Mouse (Mus musculus) limb, embryonic 11.5 days (tissue): ENCODE data around the gene Rarres1. TPM values are rescaled to one million over a fixed set of nuclear protein-coding genes. Genes with fewer than 3 reads are reported as not detected.

Experiments
- ATAC-seq: fragments of 200-750 bp; cut with Nextera tagmentation; 2 replicates; pipeline ENCODE4 v1.8.0; 2017; ENCODE audit warnings: low read depth; ENCODE audit not compliant: insufficient number of reproducible peaks, low FRiP score, low TSS enrichment
- DNase-seq: peaks from one replicate; pipeline ENCODE4 v3.0.0-alpha.2; 2015; ENCODE audit warnings: low spot score
- H3K27ac ChIP-seq: fragments of 300-500 bp; sonication (generic); replicated peaks from 2 replicates; pipeline ENCODE4 v1.5.1; 2014; ENCODE audit warnings: low read depth, mild to moderate bottlenecking, low read length
- H3K27me3 ChIP-seq: fragments of 300-500 bp; sonication (generic); 2 replicates; pipeline ENCODE4 v1.6.1; 2014; ENCODE audit warnings: mild to moderate bottlenecking, low read length, mixed read lengths; ENCODE audit not compliant: control insufficient read depth, insufficient read depth
- H3K36me3 ChIP-seq: fragments of 300-500 bp; sonication (generic); 2 replicates; pipeline ENCODE4 v1.6.1; 2014; ENCODE audit warnings: mild to moderate bottlenecking, low read length, moderate library complexity, mixed read lengths; ENCODE audit not compliant: control insufficient read depth, insufficient read depth
- H3K4me1 ChIP-seq: fragments of 300-500 bp; sonication (generic); 2 replicates; pipeline ENCODE4 v1.6.1; 2014; ENCODE audit warnings: low read length, mixed read lengths; ENCODE audit not compliant: control insufficient read depth, insufficient read depth
- H3K4me2 ChIP-seq: fragments of 300-500 bp; sonication (generic); 2 replicates; pipeline ENCODE4 v1.6.1; 2014; ENCODE audit warnings: low read depth, mild to moderate bottlenecking, moderate library complexity; ENCODE audit not compliant: severe bottlenecking
- H3K4me3 ChIP-seq: fragments of 300-500 bp; sonication (generic); 2 replicates; pipeline ENCODE4 v1.5.1; 2014; ENCODE audit warnings: low read depth, low read length
- H3K9ac ChIP-seq: fragments of 300-500 bp; sonication (generic); 2 replicates; pipeline ENCODE4 v1.6.1; 2014; ENCODE audit warnings: mild to moderate bottlenecking, low read length
- H3K9me3 ChIP-seq: fragments of 300-500 bp; sonication (generic); 2 replicates; pipeline ENCODE4 v1.6.1; 2016; ENCODE audit warnings: low read length; ENCODE audit not compliant: control insufficient read depth
- WGBS: fragments of 180-500 bp; shearing (Covaris S2); extraction: QIAGEN DNeasy Blood & Tissue Kit; methylation state at CpG from one replicate; pipeline ENCODE4 v1.1.7; 2014; 5-methylcytosine and 5-hydroxymethylcytosine counted together
- polyA plus RNA-seq: library from polyadenylated mRNA; unstranded; fragments of >200 nt; fragmentation: Nextera tagmentation; extraction: Ambion mirVana; gene quantifications from 2 replicates; pipeline ENCODE4 v1.2.1, GENCODE M21; 2014

Gene Rarres1
- polyA plus RNA-seq, 1 experiment from 2014 or later: 9.8 TPM

DNA sequence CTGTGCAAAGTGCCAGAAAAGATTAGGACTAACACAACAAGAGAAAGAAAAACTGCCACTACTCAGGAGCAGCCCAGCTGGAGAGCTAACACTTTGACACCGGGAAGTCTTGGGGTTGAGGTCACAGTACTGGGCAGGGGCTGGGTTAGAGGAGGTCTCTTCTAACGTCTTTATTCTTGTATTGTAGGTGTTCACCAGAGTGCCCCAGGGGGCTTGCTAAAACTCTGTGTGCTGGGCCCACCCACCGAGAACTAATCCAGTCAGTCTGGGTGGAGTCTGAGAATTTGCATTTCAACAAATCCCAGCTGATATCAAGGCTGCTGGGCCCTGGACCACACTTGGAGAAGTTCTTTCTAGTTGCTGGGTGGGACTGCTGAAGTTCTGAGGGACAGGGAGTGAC is 11.4 kb downstream of the Rarres1 start:
- ATAC-seq: no peak
- no peak overlapping the region for H3K4me2 ChIP-seq
- DNase-seq: no peak
- no peak overlapping the region for H3K9ac ChIP-seq
- H3K4me3 ChIP-seq: no peak overlapping the region
- H3K9me3 ChIP-seq: no peaks in the 10 kb centered on the region
- no peaks in the 10 kb centered on the region for H3K36me3 ChIP-seq
- no peaks in the 10 kb centered on the region for H3K27me3 ChIP-seq
- 12% methylated on average over 3 of the region's 3 CpGs for WGBS
- H3K27ac ChIP-seq: no peak overlapping the region
- H3K4me1 ChIP-seq: no peaks in the 10 kb centered on the region; the same call in 1 of the 2 replicates

DNA sequence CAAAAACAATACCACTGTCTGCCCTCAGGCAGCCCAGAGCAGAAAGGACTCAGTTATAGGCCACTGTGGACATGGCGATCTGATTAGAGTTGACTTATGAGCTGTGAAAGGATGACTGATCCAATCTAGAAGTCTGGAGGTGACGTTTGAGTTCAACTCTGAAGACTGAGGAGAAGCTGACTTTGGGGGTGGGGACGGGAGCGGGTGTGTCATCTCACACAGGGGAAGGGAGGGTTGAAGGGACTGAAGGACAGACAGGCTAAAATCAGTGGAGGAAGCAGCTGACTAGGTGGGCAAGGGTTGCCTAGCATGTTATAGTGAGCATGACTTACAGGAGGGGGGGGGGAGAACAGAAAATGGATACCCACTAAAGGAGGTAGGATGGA is 15.9 kb downstream of the Rarres1 start:
- 84% methylated on average over 4 of the region's 4 CpGs for WGBS
- H3K27ac ChIP-seq: no peak overlapping the region
- H3K36me3 ChIP-seq: no peaks in the 10 kb centered on the region
- H3K4me3 ChIP-seq: no peak overlapping the region
- DNase-seq (no peak), ATAC-seq (no peak)
- no peaks in the 10 kb centered on the region for H3K4me1 ChIP-seq
- no peaks in the 10 kb centered on the region for H3K27me3 ChIP-seq
- no peaks in the 10 kb centered on the region for H3K9me3 ChIP-seq
- H3K9ac ChIP-seq: no peak overlapping the region
- no peak overlapping the region for H3K4me2 ChIP-seq

DNA sequence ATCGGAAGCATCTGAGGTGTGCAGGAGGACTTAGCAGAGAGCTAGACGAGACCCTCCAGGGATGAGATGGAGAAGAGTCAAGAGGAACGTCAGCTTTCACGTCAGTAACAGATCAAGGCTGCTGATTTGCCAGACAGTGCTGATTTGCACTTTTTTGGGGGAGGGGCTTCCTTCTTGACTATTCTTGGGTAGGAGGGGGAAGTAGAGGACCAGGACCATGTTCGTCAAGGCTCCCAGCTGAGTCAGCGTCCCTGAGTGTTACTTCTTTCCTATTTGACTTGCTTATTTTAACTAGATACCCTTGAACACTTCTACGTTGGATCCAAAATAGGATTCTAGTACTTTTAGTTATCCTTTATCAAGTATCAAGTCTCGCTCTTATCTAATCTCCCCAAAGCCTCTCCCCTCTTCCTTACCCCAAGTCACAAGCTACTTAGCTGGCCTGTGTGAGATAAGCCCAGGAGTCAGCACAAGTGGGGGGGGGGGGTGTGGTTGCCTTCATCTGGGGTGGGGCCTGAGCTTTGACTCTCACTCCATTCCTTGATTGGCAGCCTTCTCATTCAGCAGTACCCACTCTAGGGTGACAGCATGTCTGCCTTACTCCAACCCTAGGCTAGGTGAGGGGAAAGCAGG is 16.4 kb downstream of the Rarres1 start:
- WGBS: 93% methylated on average over 8 of the region's 8 CpGs
- Histone ChIP-seq H3K4me3 (no peak overlapping the region), H3K27ac (no peak overlapping the region), H3K27me3 (no peaks in the 10 kb centered on the region), H3K36me3 (no peaks in the 10 kb centered on the region), H3K4me1 (no peaks in the 10 kb centered on the region), H3K4me2 (no peak overlapping the region), H3K9ac (no peak overlapping the region), H3K9me3 (no peaks in the 10 kb centered on the region)
- DNase-seq (no peak), ATAC-seq (no peak)

DNA sequence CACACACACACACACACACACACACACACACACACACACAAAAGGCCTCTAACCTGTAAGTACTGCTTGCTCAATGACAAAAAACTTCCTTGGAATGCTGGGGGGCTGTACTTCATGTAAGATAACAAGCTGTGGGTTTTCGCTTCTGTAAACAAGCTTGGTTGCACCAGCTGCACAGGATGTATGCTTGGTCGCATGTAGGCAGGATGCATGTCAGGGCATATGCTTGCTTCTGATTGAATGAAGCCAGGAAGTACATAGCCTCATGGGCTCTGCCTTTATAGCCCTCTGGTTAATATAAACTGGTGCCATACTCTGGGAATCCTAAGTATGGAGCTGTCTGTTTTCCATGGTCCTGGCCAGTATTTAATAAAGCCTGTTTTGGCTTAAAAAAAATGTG is 17.3 kb downstream of the Rarres1 start:
- no peak overlapping the region for H3K4me3 ChIP-seq
- no peak overlapping the region for H3K4me2 ChIP-seq
- WGBS: 79% methylated on average over 2 of the region's 2 CpGs
- no peaks in the 10 kb centered on the region for H3K36me3 ChIP-seq
- DNase-seq (no peak), ATAC-seq (no peak)
- no peak overlapping the region for H3K27ac ChIP-seq
- no peaks in the 10 kb centered on the region for H3K27me3 ChIP-seq
- no peaks in the 10 kb centered on the region for H3K9me3 ChIP-seq
- H3K4me1 ChIP-seq: 0 out of 2 replicates have a peak, but pooled peaks cover 3% of the 10 kb centered on the region
- H3K9ac ChIP-seq: no peak overlapping the region

DNA sequence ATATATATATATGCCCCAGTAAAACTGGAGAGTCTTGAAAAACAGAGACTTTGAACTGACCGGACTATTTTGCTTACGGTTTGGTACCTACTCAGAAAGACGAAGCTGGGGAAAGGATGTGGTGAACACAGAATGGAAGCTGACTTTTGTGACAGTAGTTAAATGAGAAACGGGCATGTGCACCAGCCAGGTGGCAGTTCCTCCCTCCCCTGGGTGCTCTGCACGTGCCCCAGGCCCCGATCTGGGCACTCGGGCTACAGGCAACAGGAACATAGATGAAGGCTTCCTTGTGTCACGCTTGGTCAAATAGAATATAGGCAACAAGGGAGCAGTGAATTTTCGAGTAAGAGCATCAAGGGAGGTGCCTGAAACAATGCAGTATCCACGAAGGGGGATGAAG is 19.0 kb downstream of the Rarres1 start:
- Histone ChIP-seq H3K4me2 (no peak overlapping the region), H3K27ac (no peak overlapping the region), H3K4me1 (0 out of 2 replicates have a peak, but pooled peaks cover 3% of the 10 kb centered on the region), H3K9me3 (no peaks in the 10 kb centered on the region), H3K4me3 (no peak overlapping the region), H3K9ac (no peak overlapping the region), H3K36me3 (no peaks in the 10 kb centered on the region), H3K27me3 (no peaks in the 10 kb centered on the region)
- WGBS: 90% methylated on average over 10 of the region's 10 CpGs
- DNase-seq: no peak
- ATAC-seq: no peak

DNA sequence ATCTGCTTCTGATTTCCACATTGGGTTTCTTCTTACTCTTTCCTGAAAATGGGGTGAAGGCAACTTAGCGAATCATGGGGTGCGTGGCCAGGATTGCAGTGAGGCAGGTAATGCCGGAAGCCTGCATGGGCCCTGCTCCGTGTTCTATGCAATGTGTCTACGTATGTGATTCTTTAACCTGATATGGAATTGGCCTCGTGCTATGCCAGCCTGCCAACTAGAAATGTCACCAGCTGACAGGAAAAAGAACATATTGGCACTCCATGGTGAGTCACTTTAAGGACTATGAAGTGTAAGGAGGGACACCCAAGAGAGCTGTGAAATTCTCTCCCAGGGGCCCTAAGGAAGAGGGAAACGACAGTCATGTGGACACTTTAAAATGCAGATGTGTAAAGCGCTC is 22.2 kb downstream of the Rarres1 start:
- DNase-seq (no peak), ATAC-seq (no peak)
- Histone ChIP-seq H3K4me2 (no peak overlapping the region), H3K4me1 (0 out of 2 replicates have a peak, but pooled peaks cover 3% of the 10 kb centered on the region), H3K27ac (no peak overlapping the region), H3K4me3 (no peak overlapping the region), H3K9ac (no peak overlapping the region), H3K27me3 (no peaks in the 10 kb centered on the region), H3K36me3 (no peaks in the 10 kb centered on the region), H3K9me3 (no peaks in the 10 kb centered on the region)
- WGBS: 81% methylated on average over 8 of the region's 8 CpGs

DNA sequence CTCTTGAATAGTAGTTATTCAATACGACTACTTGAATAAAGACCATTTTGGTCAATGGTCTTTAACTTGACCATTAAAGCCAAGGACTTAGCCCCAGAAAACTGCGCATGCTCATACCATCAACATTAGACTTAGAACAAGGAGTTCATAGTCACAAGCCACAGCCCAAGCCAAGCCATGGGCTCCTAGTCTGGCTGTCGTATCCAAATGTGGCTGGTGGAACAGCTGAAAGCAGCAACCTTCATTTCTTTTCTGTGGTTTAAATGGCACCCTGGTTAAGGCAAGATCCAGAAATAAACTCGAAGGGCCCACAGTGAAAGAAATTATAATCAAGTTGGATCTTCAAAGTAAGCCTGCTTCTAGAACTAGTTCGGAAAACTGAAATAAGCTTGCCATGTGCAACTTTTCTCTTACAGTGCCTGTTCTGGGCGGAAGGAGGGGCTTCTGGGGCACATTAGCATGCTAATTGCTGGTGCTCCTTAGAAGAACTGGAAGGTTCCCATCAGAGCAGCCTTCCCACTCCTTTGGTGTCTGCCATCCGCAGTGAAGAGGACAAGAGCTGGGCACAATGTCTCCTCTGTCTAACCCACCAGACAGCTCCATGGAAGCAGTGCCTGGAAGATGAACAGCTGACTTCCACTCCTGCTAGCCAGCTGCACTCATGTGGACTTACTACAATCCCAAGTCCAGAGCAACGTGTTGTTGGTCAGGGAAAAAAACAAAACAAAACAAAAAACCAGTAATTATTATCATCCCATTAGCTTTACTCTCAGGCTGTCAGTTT is 23.0 kb downstream of the Rarres1 start:
- WGBS: 82% methylated on average over 8 of the region's 8 CpGs
- Histone ChIP-seq H3K4me2 (no peak overlapping the region), H3K9ac (no peak overlapping the region), H3K27me3 (no peaks in the 10 kb centered on the region), H3K4me3 (no peak overlapping the region), H3K4me1 (0 out of 2 replicates have a peak, but pooled peaks cover 3% of the 10 kb centered on the region), H3K9me3 (no peaks in the 10 kb centered on the region), H3K27ac (no peak overlapping the region), H3K36me3 (no peaks in the 10 kb centered on the region)
- DNase-seq (no peak), ATAC-seq (no peak)

DNA sequence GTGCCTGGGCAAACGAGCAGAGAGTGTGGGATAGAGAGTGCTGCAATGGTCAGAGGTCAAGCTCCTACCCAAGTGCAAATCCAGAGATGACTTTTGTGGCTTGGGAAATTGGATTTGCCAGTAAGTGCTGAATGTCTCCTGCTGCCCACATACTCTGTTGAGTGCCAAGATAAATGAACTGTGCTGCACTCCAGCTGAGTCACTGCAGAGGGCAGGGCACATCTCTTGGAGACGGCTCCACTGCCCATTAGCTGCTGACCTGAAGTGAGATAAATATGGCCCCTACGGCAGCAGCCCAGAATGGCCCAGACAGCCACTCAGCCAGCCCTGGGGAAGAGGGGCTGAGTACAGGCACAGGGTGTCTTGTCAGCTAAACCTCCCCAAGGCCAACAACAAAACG is 25.2 kb downstream of the Rarres1 start:
- ATAC-seq (no peak), DNase-seq (no peak)
- no peaks in the 10 kb centered on the region for H3K27me3 ChIP-seq
- no peaks in the 10 kb centered on the region for H3K9me3 ChIP-seq
- H3K36me3 ChIP-seq: no peaks in the 10 kb centered on the region
- H3K9ac ChIP-seq: no peak overlapping the region
- no peak overlapping the region for H3K27ac ChIP-seq
- WGBS: 38% methylated on average over 4 of the region's 4 CpGs
- no peak overlapping the region for H3K4me3 ChIP-seq
- 0 out of 2 replicates have a peak, but pooled peaks cover 3% of the 10 kb centered on the region for H3K4me1 ChIP-seq
- H3K4me2 ChIP-seq: no peak overlapping the region
